Mouse (Mus musculus) midbrain, postnatal 0 days (tissue): ENCODE measurements at regions not wholly inside any gene's neighbourhood (a gene's known extent, or its start where the extent isn't known, plus 50 kb on each side); places are given as distances from the start of the nearest gene placed in this dataset.

ENCODE experiments used
- ATAC-seq: fragments of 200-750 bp; cut with Nextera tagmentation; 2 replicates; pipeline ENCODE4 v1.8.0; 2017; ENCODE audit warnings: moderate number of reproducible peaks, mild to moderate bottlenecking, moderate TSS enrichment, moderate library complexity; ENCODE audit not compliant: low FRiP score
- DNase-seq: peaks from one replicate; pipeline ENCODE4 v3.0.0-alpha.2; 2015; ENCODE audit warnings: low spot score
- H3K27ac ChIP-seq: fragments of 300-500 bp; sonication (generic); 2 replicates; pipeline ENCODE4 v1.5.1; 2014; ENCODE audit warnings: low read depth, mild to moderate bottlenecking, low read length, mixed read lengths
- H3K27me3 ChIP-seq: fragments of 300-500 bp; sonication (generic); 2 replicates; pipeline ENCODE4 v1.6.1; 2014; ENCODE audit warnings: low read length, control low read depth, mixed read lengths; ENCODE audit not compliant: insufficient read depth
- H3K36me3 ChIP-seq: fragments of 300-500 bp; sonication (generic); 2 replicates; pipeline ENCODE4 v1.6.1; 2014; ENCODE audit warnings: low read length, control low read depth, mixed read lengths; ENCODE audit not compliant: insufficient read depth
- H3K4me1 ChIP-seq: fragments of 300-500 bp; sonication (generic); 2 replicates; pipeline ENCODE4 v1.6.1; 2014; ENCODE audit warnings: mild to moderate bottlenecking, control low read depth, antibody characterized with exemption, low read length, mixed read lengths; ENCODE audit not compliant: insufficient read depth
- H3K4me2 ChIP-seq: fragments of 300-500 bp; sonication (generic); 2 replicates; pipeline ENCODE4 v1.6.1; 2014; ENCODE audit warnings: low read depth, mild to moderate bottlenecking, low read length, mixed read lengths; ENCODE audit not compliant: poor library complexity, severe bottlenecking
- H3K4me3 ChIP-seq: fragments of 300-500 bp; sonication (generic); 2 replicates; pipeline ENCODE4 v1.5.1; 2014; ENCODE audit warnings: low read depth, mild to moderate bottlenecking, low read length, moderate library complexity
- H3K9ac ChIP-seq: fragments of 300-500 bp; sonication (generic); replicated peaks from 2 replicates; pipeline ENCODE4 v1.6.1; 2014; ENCODE audit warnings: mild to moderate bottlenecking, low read length, moderate library complexity, mixed read lengths; ENCODE audit not compliant: poor library complexity, severe bottlenecking
- H3K9me3 ChIP-seq: fragments of 300-500 bp; sonication (generic); 2 replicates; pipeline ENCODE4 v1.6.1; 2016; ENCODE audit warnings: low read length, control low read depth
- CTCF ChIP-seq: IDR thresholded peaks from 2 replicates; pipeline ENCODE4 v1.5.1; 2016; ENCODE audit warnings: antibody characterized with exemption, mild to moderate bottlenecking
- WGBS: fragments of 180-500 bp; shearing (Covaris S2); extraction: QIAGEN DNeasy Blood & Tissue Kit; methylation state at CpG from one replicate; pipeline ENCODE4 v1.1.7; 2014; 5-methylcytosine and 5-hydroxymethylcytosine counted together

- no peaks in the 10 kb centered on the region for H3K9me3 ChIP-seq
- no peak overlapping the region for H3K27ac ChIP-seq
- no peak for ATAC-seq
- H3K4me3 ChIP-seq: no peak overlapping the region
- no peak for DNase-seq
- H3K4me2 ChIP-seq: no peak overlapping the region
- no peak for TF ChIP-seq CTCF
- H3K36me3 ChIP-seq: no peaks in the 10 kb centered on the region
- no peak overlapping the region for H3K9ac ChIP-seq
- no peaks in the 10 kb centered on the region for H3K27me3 ChIP-seq
- H3K4me1 ChIP-seq: no peaks in the 10 kb centered on the region
- whole genome bisulfite sequencing: 2% methylated on average over 3 of the region's 3 CpGs
Measured at GRCm38 (mm10) chr15:64434502-64434901, 374.2 kb upstream of the Fam49b start.

- WGBS: 90% methylated on average over 2 of the region's 2 CpGs
- DNase-seq (no peak), ATAC-seq (no peak)
- no peak overlapping the region for H3K4me2 ChIP-seq
- H3K4me3 ChIP-seq: no peak overlapping the region
- no peaks in the 10 kb centered on the region for H3K4me1 ChIP-seq
- no peaks in the 10 kb centered on the region for H3K9me3 ChIP-seq
- H3K27ac ChIP-seq: no peak overlapping the region
- no peaks in the 10 kb centered on the region for H3K27me3 ChIP-seq
- no peak for TF ChIP-seq CTCF
- no peaks in the 10 kb centered on the region for H3K36me3 ChIP-seq
- H3K9ac ChIP-seq: no peak overlapping the region
Measured at GRCm38 (mm10) chr15:64434908-64435307, 374.6 kb upstream of the Fam49b start.

DNA sequence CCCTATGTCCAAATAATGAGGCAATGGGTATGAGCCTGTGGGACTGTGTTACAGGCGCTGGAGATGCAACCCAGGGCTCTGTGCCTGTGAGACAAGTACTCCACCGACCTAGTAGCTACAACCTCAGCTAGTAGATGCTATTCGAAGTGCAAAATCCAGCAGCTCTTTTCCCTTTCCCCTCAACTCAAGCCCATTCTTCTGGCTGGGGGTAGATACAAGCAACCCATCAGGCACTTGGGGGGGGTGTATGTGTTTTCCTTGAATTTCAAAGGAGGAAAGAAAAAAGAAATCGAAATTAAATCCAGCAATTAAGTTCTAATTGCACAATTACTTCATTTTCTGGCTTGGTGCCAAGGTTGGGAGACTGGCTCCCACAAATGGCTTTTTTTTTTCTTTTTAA, 372.4 kb upstream of the Gm21798 start:
- H3K9me3 ChIP-seq: no peaks in the 10 kb centered on the region
- H3K4me2 ChIP-seq: no peak overlapping the region
- H3K36me3 ChIP-seq: no peaks in the 10 kb centered on the region
- H3K4me3 ChIP-seq: no peak overlapping the region
- no peak for ATAC-seq
- TF ChIP-seq CTCF: no peak
- H3K9ac ChIP-seq: no peak overlapping the region
- no peak overlapping the region for H3K27ac ChIP-seq
- DNase-seq: peak; percentile 28
- no peaks in the 10 kb centered on the region for H3K27me3 ChIP-seq
- 76% methylated on average over 4 of the region's 4 CpGs for WGBS
- no peaks in the 10 kb centered on the region for H3K4me1 ChIP-seq

DNA sequence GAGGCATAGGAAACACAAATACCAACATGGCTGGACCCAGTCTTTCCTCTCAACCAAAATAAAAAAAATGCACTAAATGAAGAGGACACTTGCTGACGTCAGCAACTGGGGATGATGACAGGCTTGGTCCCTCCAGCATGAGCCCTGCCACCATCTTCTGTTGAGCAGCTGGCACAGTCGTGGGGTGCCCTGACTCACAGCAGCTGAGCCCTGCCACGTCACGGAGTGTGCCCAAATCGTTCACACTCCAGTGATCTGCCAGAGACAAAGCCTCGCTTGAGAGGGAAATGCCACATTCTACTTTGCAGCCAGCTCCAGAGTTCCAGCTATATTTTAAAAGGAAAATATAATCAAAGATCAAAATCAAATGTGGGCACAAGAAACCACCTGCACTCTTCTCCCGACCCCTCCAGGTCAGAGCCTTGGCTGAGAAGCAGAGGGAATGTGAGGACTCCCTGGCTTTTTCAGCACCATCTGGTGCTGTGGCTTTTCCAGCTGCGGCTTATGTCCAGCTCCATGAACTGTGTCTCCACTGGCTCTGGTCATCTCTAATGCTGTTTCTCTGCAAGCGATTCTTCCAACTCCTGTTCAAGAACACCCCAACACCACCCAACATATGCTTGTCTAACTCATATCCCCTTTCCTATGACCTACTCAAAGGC, 371.0 kb upstream of the Gm21798 start:
- ATAC-seq (peak; percentile 75; the same call in 1 of the 2 replicates), DNase-seq (peak; percentile 74)
- Histone ChIP-seq H3K9ac (no peak overlapping the region), H3K27me3 (no peaks in the 10 kb centered on the region), H3K9me3 (no peaks in the 10 kb centered on the region), H3K4me2 (no peak overlapping the region), H3K27ac (no peak overlapping the region), H3K4me1 (no peaks in the 10 kb centered on the region), H3K4me3 (no peak overlapping the region), H3K36me3 (no peaks in the 10 kb centered on the region)
- 60% methylated on average over 9 of the region's 9 CpGs for WGBS
- TF ChIP-seq CTCF: no peak

DNA sequence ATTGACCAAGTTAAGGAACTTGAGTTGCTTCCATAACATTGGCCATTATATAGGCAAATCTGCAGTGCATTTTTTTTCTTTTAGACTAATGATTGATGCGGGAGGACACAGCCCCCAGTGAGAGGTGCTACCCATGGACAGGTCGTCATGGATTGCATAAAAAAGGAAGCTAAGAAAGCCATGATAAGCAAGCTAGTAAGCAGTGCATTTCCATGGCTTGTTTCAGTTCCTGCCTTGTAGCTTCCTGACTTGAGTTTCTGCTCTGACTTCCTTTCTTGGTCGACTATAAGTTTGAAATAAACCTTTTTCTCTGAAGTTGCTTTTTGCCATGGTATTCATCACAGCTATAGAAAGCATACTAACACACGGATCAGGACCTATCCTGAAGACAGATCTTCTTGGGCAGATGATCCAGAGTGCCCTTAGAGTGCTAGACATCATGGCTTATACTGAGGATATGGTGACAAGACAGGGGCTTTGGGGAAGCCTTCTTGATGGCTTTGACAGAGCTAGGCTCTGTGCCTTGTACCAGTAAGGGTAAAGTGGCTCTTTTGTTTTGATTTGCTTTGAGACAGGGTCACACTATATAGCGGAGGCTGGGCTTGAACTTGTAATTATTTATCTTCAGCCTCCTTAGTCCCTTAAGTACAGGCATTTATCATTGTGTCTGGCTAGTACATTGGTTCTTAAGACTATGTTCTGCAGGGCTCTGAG, 370.1 kb upstream of the Gm21798 start:
- H3K36me3 ChIP-seq: no peaks in the 10 kb centered on the region
- WGBS: 83% methylated on average over 5 of the region's 5 CpGs
- no peak overlapping the region for H3K9ac ChIP-seq
- ATAC-seq (no peak), DNase-seq (no peak)
- no peak overlapping the region for H3K4me3 ChIP-seq
- TF ChIP-seq CTCF: no peak
- no peaks in the 10 kb centered on the region for H3K27me3 ChIP-seq
- no peaks in the 10 kb centered on the region for H3K4me1 ChIP-seq
- no peak overlapping the region for H3K27ac ChIP-seq
- no peak overlapping the region for H3K4me2 ChIP-seq
- no peaks in the 10 kb centered on the region for H3K9me3 ChIP-seq

- ATAC-seq: no peak
- Histone ChIP-seq H3K4me2 (no peak overlapping the region), H3K36me3 (no peaks in the 10 kb centered on the region), H3K4me1 (no peaks in the 10 kb centered on the region), H3K9ac (no peak overlapping the region), H3K4me3 (no peak overlapping the region), H3K9me3 (no peaks in the 10 kb centered on the region), H3K27ac (no peak overlapping the region), H3K27me3 (no peaks in the 10 kb centered on the region)
- no peak for TF ChIP-seq CTCF
- peak; percentile 67 for DNase-seq
- WGBS: 73% methylated on average over 7 of the region's 7 CpGs
Measured at GRCm38 (mm10) chr15:64448581-64449140, 368.8 kb upstream of the Gm21798 start.
